Mouse (Mus musculus) spleen, adult 18-20 months (tissue): Measurements from ENCODE around the gene Map2k2.
"Not testable (repeated sequence)": the region's sequence is repeated elsewhere in the genome, so short reads cannot be mapped to it uniquely, and the experiment has no call there.

Source experiments
- DNase-seq, 2 experiments: peaks; one replicate each; pipeline ENCODE4 v3.0.0; 2022; ENCODE audit warnings: mixed read lengths in 2 of 2

The Map2k2 gene

GRCm38 (mm10) chr10:81143845-81144437 is 38.2 kb downstream of the Map2k2 start:
- no peak for DNase-seq

DNA sequence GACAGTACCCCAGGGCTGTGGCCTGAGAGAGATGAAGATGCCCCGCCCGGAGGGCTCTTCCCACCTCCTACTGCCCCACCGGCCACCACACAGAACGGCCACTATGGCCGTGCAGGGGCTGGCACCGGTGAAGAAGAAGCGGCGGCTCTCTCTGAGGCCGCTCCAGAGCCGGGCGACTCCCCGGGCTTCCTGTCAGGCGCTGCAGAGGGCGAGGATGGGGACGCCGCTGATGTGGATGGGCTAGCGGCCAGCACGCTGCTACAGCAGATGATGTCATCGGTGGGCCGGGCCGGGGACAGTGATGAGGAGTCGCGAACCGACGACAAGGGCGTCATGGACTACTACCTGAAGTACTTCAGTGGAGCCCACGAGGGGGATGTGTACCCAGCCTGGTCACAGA is 39.0 kb downstream of the Map2k2 start:
- no peak for DNase-seq

DNA sequence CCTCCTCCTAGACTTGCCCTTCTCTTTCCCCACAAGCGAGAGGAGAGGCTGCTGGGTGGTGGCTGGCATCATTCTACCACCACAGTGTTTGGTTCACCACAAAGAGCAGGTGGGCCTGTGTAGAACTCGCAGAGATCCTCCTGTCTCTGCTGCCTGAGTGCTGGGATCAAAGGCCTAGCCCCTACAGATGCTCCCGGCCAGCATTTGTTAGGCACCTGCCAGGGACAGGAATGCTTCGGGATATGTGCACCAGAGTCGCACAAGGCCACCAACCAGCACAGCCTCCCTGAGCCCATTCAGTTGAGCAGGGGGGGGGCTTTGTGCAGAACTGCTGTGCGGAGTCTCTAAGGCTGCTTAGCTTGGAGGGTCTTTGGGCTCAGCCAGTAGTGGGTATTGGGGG is 39.6 kb downstream of the Map2k2 start:
- DNase-seq = no peak

DNA sequence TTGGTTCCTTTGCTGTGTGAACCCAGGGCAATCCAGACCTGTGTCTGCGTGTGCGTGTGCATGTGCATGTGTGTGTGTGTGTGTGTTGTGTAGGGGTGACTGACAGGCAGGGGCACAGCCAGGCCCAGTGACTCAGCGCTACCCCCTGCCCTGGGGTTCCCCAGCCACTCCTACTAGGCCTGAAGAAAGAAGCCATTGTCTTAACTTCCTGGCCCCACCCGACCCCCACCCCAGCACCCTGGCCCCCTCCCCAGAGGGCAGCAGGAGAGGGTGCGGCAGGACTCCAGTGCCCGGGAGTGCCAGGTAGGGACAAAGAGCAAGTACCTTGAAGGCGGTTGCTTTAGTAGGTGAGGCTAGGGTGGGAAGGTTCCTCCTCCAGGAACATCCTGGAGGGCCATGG is 40.1 kb downstream of the Map2k2 start:
- DNase-seq = no peak

DNA sequence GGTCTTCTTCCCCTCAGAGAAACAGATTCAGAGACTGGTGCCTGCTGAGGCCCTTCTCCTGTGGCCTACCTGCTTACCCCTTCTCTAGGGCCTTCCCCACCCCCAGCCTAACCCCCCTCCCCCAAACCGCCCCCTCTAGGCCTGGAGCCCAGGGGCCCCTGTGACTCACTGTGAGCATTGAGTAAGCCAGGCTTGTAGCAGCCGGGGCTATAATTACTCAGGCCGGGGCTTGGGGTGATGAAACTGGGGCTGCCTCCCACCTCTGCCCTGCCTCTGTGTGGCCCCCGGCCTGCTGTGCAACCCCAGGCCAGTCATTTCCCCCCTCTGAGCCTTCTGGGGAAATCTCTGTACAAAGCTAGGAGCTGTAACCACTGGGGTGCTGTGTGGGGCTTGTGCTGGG is 40.6 kb downstream of the Map2k2 start:
- no peak for DNase-seq

DNA sequence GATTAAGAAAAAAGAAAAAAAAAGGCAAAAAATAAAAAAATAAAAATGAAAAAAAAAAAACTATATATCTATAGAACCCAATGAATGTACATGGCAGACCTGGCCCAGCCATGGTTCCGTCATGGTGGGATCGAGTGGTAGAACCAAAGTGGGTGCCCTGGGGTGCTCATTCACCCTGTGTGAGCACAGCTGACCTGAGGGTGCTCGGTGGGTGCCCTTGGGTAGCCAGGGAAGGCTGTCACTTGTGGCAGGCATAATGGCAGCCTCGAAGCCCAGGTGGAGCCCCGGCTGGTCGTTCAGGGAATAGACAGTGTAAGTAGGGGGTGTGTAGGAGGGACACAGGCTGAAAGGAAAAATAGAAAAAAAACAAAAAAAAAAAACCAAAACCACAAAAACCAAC is 45.5 kb downstream of the Map2k2 start:
- DNase-seq = no peak

DNA sequence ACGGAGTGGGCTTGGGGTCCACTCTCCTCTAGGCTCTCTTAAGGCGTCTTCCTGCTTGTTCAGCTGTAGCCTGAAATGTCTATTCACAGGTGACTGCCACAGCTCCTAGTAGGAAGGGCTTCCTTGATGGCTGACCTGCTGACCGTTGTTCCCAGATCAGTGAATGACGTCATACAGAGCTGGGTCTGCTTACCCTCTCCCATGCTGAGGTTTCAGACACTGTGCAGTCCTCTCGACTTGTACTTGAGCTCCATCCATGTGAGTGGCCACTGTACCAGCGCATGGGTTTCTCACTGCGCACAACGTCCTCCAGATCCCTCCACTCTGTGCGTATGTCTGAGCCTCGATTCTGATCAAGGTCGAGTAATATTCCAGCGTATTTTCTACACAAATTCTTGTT is 46.9 kb downstream of the Map2k2 start:
- no peak for DNase-seq

- no peak for DNase-seq
Measured at GRCm38 (mm10) chr10:81154313-81154712, 48.6 kb downstream of the Map2k2 start.

DNA sequence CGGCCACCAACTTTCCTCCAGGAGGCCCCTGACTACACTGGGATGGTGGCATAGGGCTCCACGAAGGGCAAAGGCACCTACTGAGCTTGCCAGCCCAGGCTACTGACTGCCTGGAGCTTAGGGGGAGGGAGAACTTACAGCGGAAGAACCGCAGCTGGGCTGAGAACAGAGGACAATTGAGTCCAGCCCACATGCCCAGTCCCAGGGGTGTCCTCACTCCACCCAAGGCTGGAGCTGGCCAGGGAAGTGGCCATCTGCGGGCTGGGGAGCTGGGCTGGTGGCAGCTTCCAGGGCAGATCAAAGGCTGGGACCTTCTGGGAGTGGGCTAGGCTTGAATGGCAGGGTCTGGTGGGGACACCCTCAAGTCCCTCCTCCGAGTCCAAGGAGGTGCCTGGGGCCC is 49.0 kb downstream of the Map2k2 start:
- DNase-seq = no peak

GRCm38 (mm10) chr10:81161602-81162317 is 56.0 kb downstream of the Map2k2 start:
- peak; percentile 83 to 89 for DNase-seq

GRCm38 (mm10) chr10:81162318-81162652 is 56.6 kb downstream of the Map2k2 start:
- DNase-seq = peak in 1 of 2 experiments; percentile 73

DNA sequence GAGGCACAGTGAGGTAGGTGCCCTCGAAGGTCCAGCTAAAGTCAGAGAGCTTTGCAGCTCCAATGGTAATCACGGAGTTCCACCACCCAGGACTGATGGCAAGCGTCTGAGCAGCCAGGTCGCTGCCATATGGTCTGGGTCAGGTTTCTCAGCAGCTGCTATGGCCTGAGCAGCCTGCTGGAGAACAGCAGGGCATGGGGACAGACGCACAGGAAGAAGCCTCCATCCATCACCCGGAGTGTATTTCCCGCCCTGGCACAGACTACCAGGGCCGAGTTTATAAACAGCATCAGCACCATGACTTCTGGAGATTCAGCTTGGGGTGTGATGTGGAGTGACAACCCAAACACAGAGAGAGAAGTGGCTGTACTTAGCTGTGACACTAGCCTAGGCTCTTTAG is 59.4 kb downstream of the Map2k2 start:
- no peak for DNase-seq

- DNase-seq = peak; percentile 99 to 100
Measured at GRCm38 (mm10) chr10:81167200-81168086, 61.7 kb downstream of the Map2k2 start, which contains the start of gene Pias4. TSS of gene Pias4 (minus strand) at chr10:81167923.

GRCm38 (mm10) chr10:81168087-81168431 is 62.3 kb downstream of the Map2k2 start:
- DNase-seq = peak in 1 of 2 experiments; percentile 40

DNA sequence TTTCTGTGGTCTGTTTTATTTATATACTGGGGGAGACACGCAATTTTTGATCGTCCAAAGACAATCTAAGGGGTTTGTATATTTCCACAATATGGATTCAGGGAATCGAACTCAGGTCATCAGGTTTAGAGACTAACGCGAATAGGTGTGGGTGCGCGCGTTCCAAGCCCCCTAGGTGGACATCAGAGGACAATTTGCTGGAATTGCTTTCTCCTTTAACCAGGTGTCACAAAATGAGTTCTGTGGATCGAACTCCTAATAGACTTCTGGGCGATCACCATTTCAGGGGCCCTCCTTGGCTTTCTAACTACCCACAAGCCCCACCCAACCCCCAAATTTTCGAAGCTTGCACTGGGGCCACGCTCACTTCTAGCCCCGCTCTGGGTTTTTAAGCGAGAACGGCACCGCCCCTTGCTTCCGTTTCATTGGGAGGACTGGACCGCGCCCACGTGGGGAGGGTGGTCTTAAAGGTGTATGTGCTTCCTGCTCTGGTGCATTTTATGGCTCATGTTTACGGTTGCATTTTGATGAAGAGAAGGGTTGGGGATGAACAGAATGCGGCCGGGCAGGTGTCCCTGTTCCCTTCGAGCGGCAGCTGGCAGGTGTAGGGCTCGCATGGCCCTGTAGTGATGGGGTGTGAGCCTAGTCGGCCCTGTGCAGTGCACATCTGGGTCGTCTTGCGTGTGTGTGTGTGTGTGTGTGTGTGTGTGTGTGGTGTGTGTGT is 63.0 kb downstream of the Map2k2 start:
- DNase-seq = peak; percentile 83 to 88

DNA sequence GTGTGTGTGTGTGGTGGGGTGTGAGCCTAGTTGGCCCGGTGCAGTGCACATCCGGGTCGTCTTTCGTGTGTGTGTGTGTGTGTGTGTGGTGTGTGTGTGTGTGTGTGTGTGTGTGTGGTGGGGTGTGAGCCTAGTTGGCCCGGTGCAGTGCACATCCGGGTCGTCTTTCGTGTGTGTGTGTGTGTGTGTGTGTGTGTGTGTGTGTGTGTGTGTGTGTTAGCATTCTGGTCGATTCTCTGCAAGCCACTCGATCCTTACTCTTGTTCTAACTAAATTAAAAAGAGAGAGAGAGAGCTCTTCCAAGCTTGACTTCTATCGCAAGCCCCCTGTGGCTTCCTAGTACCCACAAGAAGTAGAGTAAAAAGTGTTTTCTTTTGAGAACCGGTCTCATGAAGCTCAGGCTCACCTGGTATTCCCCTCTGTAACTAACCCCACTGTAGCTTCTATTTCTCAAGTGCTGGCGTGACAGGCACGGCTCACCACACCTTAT is 63.7 kb downstream of the Map2k2 start:
- peak in 1 of 2 experiments; percentile 38 for DNase-seq

DNA sequence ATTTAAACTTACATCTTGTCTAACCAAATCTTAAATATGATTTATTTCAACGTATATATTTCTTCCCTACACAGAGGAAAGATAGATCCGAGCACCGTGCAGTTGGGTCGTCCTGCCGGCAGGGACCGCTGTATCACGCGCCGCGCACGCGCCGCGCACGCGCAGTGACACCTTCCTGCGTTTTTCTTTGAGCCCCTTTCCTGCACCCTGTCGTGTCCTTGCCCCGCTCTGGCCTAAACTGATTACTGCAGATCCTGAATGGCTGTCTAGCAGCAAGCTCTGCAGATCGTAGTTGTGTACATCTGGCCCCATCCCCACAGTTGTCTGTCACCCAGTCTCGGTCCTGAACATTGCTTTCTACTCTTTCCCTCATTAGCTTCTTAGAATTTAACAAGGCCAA is 67.4 kb downstream of the Map2k2 start:
- peak; percentile 74 to 84 for DNase-seq

GRCm38 (mm10) chr10:81174617-81175344 is 69.1 kb downstream of the Map2k2 start:
- peak; percentile 78 to 92 for DNase-seq

DNA sequence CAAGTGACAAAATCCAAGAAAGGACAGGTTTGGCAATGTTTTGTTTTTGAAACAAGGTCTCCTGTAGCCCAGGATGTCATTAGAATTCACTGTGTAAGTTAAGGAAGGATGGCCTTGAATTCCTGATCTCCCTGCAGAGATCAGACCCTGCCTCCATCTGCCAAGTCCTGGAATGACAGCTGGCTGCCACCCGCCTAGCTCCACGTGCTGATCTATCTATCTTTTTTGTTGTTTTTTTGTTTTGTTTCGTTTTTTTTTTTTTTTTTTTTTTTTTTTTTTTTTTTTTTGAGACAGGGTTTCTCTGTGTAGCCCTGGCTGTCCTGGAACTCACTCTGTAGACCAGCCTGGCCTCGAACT is 69.6 kb downstream of the Map2k2 start:
- not testable (repeated sequence) for DNase-seq

- no peak for DNase-seq
Measured at GRCm38 (mm10) chr10:81175936-81176465, 70.3 kb downstream of the Map2k2 start.

- DNase-seq = peak; percentile 96 to 99
Measured at GRCm38 (mm10) chr10:81176466-81177271, 71.0 kb downstream of the Map2k2 start, which contains the start of gene Eef2. TSS of gene Eef2 (plus strand) at chr10:81176631.
